Mouse (Mus musculus) liver, embryonic 14.5 days (tissue): ENCODE data around the gene Pbx2. TPM values are rescaled to one million over a fixed set of nuclear protein-coding genes. Genes with fewer than 3 reads are reported as not detected.

Source experiments
- ATAC-seq: fragments of 200-750 bp; cut with Nextera tagmentation; 2 replicates; pipeline ENCODE4 v1.8.0; 2017; ENCODE audit warnings: moderate number of reproducible peaks, mild to moderate bottlenecking, moderate library complexity; ENCODE audit not compliant: insufficient read depth
- DNase-seq, 3 experiments: peaks; one replicate each; pipeline ENCODE4 v3.0.0-alpha.2; 2012 to 2013; ENCODE audit warnings: low read depth in 3 of 3, low spot score in 3 of 3
- H3K27ac ChIP-seq: fragments of 300-500 bp; sonication (generic); 2 replicates; pipeline ENCODE4 v1.5.1; 2014; ENCODE audit warnings: moderate library complexity, mild to moderate bottlenecking, control low read depth, inconsistent platforms
- H3K27me3 ChIP-seq: fragments of 300-500 bp; sonication (generic); 2 replicates; pipeline ENCODE4 v1.6.1; 2014; ENCODE audit warnings: mild to moderate bottlenecking, low read length, moderate library complexity; ENCODE audit not compliant: control insufficient read depth, insufficient read depth
- H3K36me3 ChIP-seq: fragments of 300-500 bp; sonication (generic); replicated peaks from 2 replicates; pipeline ENCODE4 v1.6.1; 2014; ENCODE audit warnings: low read depth; ENCODE audit not compliant: control insufficient read depth, insufficient read depth
- H3K4me1 ChIP-seq, 2 experiments: fragments of 200-500 bp in 1 of 2; fragments of 300-500 bp in 1 of 2; sonication (generic) in 1 of 2; replicated peaks; 2 replicates each; pipeline ENCODE4 v1.6.1; 2012 to 2014; ENCODE audit warnings: antibody characterized with exemption in 1 of 2, inconsistent platforms in 1 of 2, low read length in 1 of 2; ENCODE audit not compliant: control insufficient read depth in 2 of 2, insufficient read depth in 2 of 2
- H3K4me2 ChIP-seq: fragments of 300-500 bp; sonication (generic); 2 replicates; pipeline ENCODE4 v1.6.1; 2014; ENCODE audit warnings: low read depth, mild to moderate bottlenecking, control low read depth, moderate library complexity
- H3K4me3 ChIP-seq, 2 experiments: fragments of 200-500 bp in 1 of 2; fragments of 300-500 bp in 1 of 2; sonication (generic) in 1 of 2; 2 replicates each; pipeline ENCODE4 v1.5.1; 2012 to 2014; ENCODE audit warnings: low read depth in 2 of 2, low read length in 2 of 2, mild to moderate bottlenecking in 2 of 2, control low read depth in 1 of 2, inconsistent platforms in 1 of 2, moderate library complexity in 1 of 2; ENCODE audit not compliant: insufficient read depth in 1 of 2
- H3K9ac ChIP-seq: fragments of 300-500 bp; sonication (generic); replicated peaks from 2 replicates; pipeline ENCODE4 v1.6.1; 2014; ENCODE audit warnings: mild to moderate bottlenecking, control low read depth, moderate library complexity
- H3K9me3 ChIP-seq: fragments of 300-500 bp; sonication (generic); 2 replicates; pipeline ENCODE4 v1.6.1; 2016; ENCODE audit warnings: low read length, mixed read lengths; ENCODE audit not compliant: control insufficient read depth
- CTCF ChIP-seq: IDR thresholded peaks from 2 replicates; pipeline ENCODE4 v1.5.1; 2016; ENCODE audit warnings: antibody characterized with exemption, low read depth, control low read depth
- EP300 ChIP-seq: IDR thresholded peaks from 2 replicates; pipeline ENCODE4 v1.6.1; 2016; ENCODE audit warnings: antibody characterized with exemption, low read depth
- WGBS: fragments of 180-500 bp; shearing (Covaris S2); extraction: QIAGEN DNeasy Blood & Tissue Kit; methylation state at CpG from one replicate; pipeline ENCODE4 v1.1.7; 2014; ENCODE audit not compliant: insufficient replicate concordance; 5-methylcytosine and 5-hydroxymethylcytosine counted together
- polyA plus RNA-seq, 2 experiments: library from polyadenylated mRNA; depleted of rRNA in 1 of 2; stranded (reverse) in 1 of 2; unstranded in 1 of 2; fragments of >200 nt; fragmentation: Nextera tagmentation in 1 of 2; extraction: Ambion mirVana in 1 of 2; gene quantifications; 2 replicates each; pipeline versions ENCODE4 v1.2.1 to v1.2.3; 2012 to 2014

The Pbx2 gene
- polyA plus RNA-seq, 2 experiments = 2.7 to 22.7 TPM

DNA sequence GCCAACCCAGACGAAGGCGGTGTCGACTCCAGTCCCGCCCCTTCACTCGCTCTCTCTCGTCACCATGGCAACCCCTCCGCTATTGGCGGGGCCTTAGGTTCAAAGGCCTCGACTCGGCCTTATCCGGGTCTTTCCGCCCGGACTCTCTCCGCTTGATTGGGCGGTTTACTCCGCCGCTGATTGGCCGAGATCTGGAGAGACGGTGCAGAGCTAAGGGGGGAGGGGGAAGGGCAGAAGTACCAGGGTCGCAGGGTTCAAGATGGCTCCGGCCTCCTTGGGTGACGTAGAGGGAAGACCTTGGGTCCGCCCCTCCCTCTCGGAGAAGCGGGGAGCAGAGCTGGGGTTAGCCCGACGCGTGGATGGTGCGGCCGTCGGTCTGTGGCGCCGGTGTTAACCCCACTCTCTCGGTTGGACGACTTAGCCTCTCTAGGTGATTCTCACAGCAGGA lies 13.0 kb downstream of the Pbx2 start, which contains the start of gene Agpat1:
Agpat1 (plus strand) TSS at position 202 of the 448 bp plus-strand sequence.
- Histone ChIP-seq H3K27me3 (no peaks in the 10 kb centered on the region), H3K27ac (peak within 1 kb of the TSS; percentile 89), H3K4me1 (peaks cover 12 to 23% of the 10 kb centered on the region in 2 experiments), H3K9me3 (no peaks in the 10 kb centered on the region), H3K36me3 (peaks cover 12% of the 10 kb centered on the region), H3K4me2 (peak within 1 kb of the TSS; percentile 95), H3K4me3 (peak within 1 kb of the TSS; percentile 74 to 92), H3K9ac (peak within 1 kb of the TSS; percentile 93)
- ATAC-seq = peak; percentile 81
- TF ChIP-seq CTCF (no peak), EP300 (no peak)
- WGBS = 1% methylated on average over 30 of the region's 35 CpGs
- DNase-seq = peak in 2 of 3 experiments; percentile 98

- 15% methylated on average over 24 of the region's 24 CpGs for WGBS
- ATAC-seq = no peak
- TF ChIP-seq EP300 (no peak), CTCF (no peak)
- Histone ChIP-seq H3K27ac (peak overlapping the region; percentile 89), H3K4me3 (peak overlapping the region; percentile 74 to 78), H3K4me1 (peaks cover 12 to 23% of the 10 kb centered on the region in 2 experiments), H3K36me3 (peaks cover 12% of the 10 kb centered on the region), H3K4me2 (peak overlapping the region; percentile 79), H3K9ac (peak overlapping the region; percentile 90), H3K27me3 (no peaks in the 10 kb centered on the region), H3K9me3 (no peaks in the 10 kb centered on the region)
- no peak for DNase-seq
Observed at GRCm38 (mm10) chr17:34604511-34605237, 13.6 kb downstream of the Pbx2 start.

- WGBS = under 1% methylated on average over 29 of the region's 30 CpGs
- peaks cover 12 to 23% of the 10 kb centered on the region in 2 experiments for H3K4me1 ChIP-seq
Observed at GRCm38 (mm10) chr17:34605609-34606008, 14.5 kb downstream of the Pbx2 start.

DNA sequence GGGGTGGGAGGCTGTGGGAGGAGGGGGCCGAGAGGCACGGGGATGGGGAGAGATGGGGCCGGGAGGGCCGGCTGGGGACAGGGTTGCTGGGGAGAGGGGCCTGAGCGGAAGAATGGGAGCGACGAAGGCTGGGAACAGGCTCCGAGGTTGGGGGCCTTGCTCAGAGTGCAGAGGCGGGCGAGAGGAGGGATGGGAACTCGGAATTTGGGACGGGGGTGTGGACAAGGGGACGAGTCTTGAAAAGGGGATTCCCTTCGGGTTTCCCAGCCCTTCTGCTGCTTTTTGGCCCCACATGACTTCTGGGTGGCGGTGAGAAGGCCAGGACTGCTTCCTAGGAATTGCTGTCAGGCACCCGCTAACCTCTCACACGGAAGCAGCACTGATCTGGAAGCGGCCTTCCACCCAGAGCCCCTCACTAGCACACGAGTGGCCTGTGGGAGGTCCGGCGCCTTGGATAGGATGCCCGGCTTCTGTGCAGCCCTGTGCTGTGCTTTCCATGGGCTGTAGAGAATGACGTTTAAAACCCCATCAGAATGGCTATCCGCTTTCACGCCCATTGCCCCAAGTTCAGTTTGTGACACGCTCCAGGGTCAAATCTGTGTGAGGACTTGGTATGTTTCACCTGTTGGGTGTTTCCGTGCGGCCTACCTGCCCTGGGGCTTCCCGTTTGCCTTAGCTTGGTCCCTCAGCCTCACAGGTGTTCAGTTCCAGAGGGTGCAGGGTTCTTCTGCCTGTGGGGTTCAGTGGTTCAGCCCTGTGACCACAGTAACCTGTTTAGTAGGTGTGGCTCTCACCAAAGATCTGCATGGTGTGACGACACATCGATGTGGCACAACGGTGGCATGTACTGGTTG lies 15.3 kb downstream of the Pbx2 start:
- peak overlapping the region; percentile 90 for H3K9ac ChIP-seq
- no peaks in the 10 kb centered on the region for H3K27me3 ChIP-seq
- ATAC-seq (no peak), DNase-seq (no peak)
- H3K9me3 ChIP-seq = no peaks in the 10 kb centered on the region
- peak overlapping the region; percentile 76 for H3K27ac ChIP-seq
- H3K4me2 ChIP-seq = peak overlapping the region; percentile 79
- peaks cover 5% of the 10 kb centered on the region for H3K36me3 ChIP-seq
- WGBS = 14% methylated on average over 32 of the region's 32 CpGs
- peak overlapping the region; percentile 74 to 78 for H3K4me3 ChIP-seq
- TF ChIP-seq EP300 (no peak), CTCF (no peak)
- H3K4me1 ChIP-seq = peaks cover 12 to 23% of the 10 kb centered on the region in 2 experiments

More at GRCm38 (mm10) chr17:34605609-34606008, 14.5 kb downstream of the Pbx2 start:
- Histone ChIP-seq H3K27me3 (no peaks in the 10 kb centered on the region), H3K4me2 (peak overlapping the region; percentile 79), H3K9me3 (no peaks in the 10 kb centered on the region), H3K9ac (peak overlapping the region; percentile 90), H3K27ac (peak overlapping the region; percentile 89), H3K36me3 (peaks cover 8% of the 10 kb centered on the region), H3K4me3 (peak overlapping the region; percentile 74 to 78)
- DNase-seq (peak; percentile 81 to 87 (median 85)), ATAC-seq (peak; percentile 22)
- TF ChIP-seq CTCF = no peak
